Mouse (Mus musculus) erythroblast, embryonic 14.5 days (primary cell): ENCODE results near the gene Tmem183a. TPM values are rescaled to one million over a fixed set of nuclear protein-coding genes. Genes with fewer than 3 reads are reported as not detected.

Experiments used
- H3K27me3 ChIP-seq: 2 replicates; pipeline ENCODE4 v1.6.1; 2012; ENCODE audit warnings: inconsistent platforms; ENCODE audit not compliant: control insufficient read depth
- H3K36me3 ChIP-seq: 2 replicates; pipeline ENCODE4 v1.6.1; 2012; ENCODE audit warnings: mild to moderate bottlenecking, inconsistent platforms; ENCODE audit not compliant: control insufficient read depth
- H3K4me1 ChIP-seq: 2 replicates; pipeline ENCODE4 v1.6.1; 2012; ENCODE audit warnings: inconsistent platforms; ENCODE audit not compliant: control insufficient read depth
- H3K4me3 ChIP-seq: replicated peaks from 2 replicates; pipeline ENCODE3; 2012; ENCODE audit warnings: moderate library complexity, mild to moderate bottlenecking, inconsistent platforms
- H3K9me3 ChIP-seq: 2 replicates; pipeline ENCODE4 v1.6.1; 2012; ENCODE audit warnings: low read length, inconsistent platforms, mixed read lengths; ENCODE audit not compliant: control insufficient read depth
- GATA1 ChIP-seq: IDR thresholded peaks from 2 replicates; pipeline ENCODE4 v1.6.1; 2012; ENCODE audit warnings: low read length, inconsistent platforms, mixed read lengths
- TAL1 ChIP-seq: IDR thresholded peaks from 3 replicates; pipeline ENCODE4 v1.6.1; 2012; ENCODE audit warnings: low read length, inconsistent platforms, mixed read lengths
- polyA plus RNA-seq: library from polyadenylated mRNA; stranded (reverse); fragments of >175 nt; gene quantifications from 2 replicates; pipeline ENCODE4 v1.2.3, GENCODE M21; 2012

Tmem183a gene
- polyA plus RNA-seq, 1 experiment, result 2.8 TPM

DNA sequence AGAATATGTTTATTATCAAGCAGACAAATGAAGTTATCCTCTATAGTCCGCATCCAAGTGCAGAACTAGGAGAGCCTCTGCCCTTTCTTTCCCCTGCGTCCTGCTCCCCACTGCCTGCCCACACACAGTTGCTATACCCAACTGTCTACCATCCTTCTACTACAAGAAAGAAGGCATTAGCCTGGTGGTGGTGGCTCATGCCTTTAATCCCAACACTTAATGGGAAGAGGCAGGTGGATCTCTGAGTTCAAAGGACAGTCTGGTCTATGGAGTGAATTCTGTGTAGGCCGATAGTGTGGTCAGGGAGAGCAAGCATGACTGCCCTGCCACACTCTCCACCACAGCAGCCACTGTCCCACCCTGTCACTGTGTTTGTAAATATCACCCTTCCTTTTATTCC is 51.0 kb downstream of the Tmem183a start:
- H3K27me3 ChIP-seq, result no peaks in the 10 kb centered on the region
- H3K4me1 ChIP-seq, result no peaks in the 10 kb centered on the region
- H3K36me3 ChIP-seq, result no peaks in the 10 kb centered on the region
- H3K9me3 ChIP-seq, result no peaks in the 10 kb centered on the region
- H3K4me3 ChIP-seq, result no peak overlapping the region
- no peak for TF ChIP-seq GATA1
- no peak for TF ChIP-seq TAL1

DNA sequence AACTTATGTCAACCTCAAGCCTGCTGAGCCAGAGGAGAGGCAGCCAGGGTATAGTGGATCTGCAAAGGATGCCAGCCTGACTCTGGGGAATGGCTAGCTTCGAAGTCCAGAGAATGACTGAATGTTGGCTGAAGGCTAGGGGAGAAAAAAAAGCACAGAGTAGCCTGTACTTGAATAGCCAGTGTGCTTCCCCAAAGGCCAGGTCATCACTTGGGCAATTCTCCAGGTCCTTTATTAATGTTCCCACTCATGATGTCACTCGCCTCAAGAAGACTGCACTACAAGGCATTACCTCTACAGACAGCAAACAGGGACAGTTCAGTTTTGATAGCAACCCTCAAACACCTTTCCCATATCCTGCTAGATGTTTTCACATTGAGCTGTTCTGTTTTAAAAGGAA is 51.5 kb downstream of the Tmem183a start:
- H3K9me3 ChIP-seq, result no peaks in the 10 kb centered on the region
- no peaks in the 10 kb centered on the region for H3K27me3 ChIP-seq
- H3K4me3 ChIP-seq, result no peak overlapping the region
- no peaks in the 10 kb centered on the region for H3K4me1 ChIP-seq
- TF ChIP-seq TAL1 (no peak), GATA1 (no peak)
- H3K36me3 ChIP-seq, result no peaks in the 10 kb centered on the region

DNA sequence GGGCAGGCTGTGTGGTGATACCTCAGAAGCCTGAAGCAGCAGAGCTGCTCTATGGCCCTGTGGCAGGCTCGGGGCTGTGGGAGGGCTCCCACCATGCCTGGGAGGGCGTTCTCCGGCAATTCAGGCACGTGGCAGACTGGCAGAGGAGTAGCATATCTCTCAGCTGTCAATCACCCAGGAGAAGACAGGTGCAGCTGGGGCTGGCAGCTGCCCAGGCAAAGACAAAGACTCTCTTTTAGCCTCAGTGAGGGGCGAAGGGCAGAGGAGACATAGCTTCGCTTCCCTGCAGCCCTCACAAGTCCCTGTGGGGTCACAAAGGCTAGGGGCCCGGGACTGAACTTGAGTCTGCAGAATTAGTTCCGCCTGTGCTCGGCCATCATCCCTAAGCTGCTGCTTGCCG is 54.4 kb downstream of the Tmem183a start:
- Histone ChIP-seq H3K27me3 (no peaks in the 10 kb centered on the region), H3K4me3 (no peak overlapping the region), H3K4me1 (no peaks in the 10 kb centered on the region), H3K9me3 (0 out of 2 replicates have a peak, but pooled peaks cover 3% of the 10 kb centered on the region), H3K36me3 (no peaks in the 10 kb centered on the region)
- TF ChIP-seq TAL1, result no peak
- TF ChIP-seq GATA1, result no peak

DNA sequence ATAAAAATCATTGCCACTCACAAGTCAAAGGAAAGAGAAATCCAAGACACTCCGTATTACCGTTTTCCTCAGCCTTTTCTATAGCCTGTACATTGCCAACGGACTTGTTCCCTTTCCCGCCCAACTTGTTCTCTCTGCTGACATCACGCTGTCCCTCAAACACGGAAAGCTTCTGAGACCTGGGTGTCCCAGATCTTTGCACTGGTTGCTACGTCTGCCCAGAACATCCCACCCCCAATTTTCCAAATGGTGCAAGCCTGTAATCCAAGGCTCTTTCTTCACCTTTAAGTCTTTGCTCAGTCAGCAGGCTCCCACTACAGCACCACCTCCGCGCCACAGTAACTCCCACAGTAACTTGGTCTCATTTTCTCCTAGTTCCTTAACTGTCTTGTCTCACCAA is 56.8 kb downstream of the Tmem183a start:
- Histone ChIP-seq H3K27me3 (peaks cover 8% of the 10 kb centered on the region), H3K9me3 (0 out of 2 replicates have a peak, but pooled peaks cover 3% of the 10 kb centered on the region), H3K4me3 (no peak overlapping the region), H3K4me1 (no peaks in the 10 kb centered on the region), H3K36me3 (no peaks in the 10 kb centered on the region)
- no peak for TF ChIP-seq TAL1
- TF ChIP-seq GATA1, result no peak

DNA sequence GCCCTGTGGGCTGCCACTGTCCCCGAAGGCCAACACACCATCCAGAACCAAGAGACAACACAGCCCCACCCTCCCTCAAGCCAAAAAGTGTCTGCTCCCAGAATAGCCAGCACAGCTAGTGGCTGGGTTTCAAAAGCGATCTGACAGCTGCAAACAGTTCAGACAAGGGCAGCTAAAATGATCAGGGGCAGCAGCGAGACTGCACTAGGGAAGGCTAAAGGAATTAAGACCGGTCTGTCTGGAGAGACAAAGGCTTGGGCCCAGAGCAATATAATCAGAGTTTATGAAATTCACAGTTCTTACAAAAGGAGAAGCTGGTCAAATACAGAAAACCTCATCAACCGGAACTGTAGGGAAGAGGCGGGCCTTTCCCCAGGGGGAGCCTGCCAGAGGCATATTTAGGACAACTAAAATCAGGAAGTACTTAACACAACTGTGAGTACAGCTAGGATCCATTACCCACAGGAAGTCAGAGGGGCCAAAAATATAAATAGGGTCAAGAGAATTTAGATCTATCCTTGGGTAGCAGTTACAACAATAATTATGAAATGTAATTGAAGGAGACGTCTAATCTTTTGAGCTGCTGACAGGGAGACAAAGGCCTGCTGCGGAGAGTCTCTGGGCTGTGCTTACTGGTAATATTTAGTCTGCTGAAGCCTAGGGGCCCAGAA is 59.1 kb downstream of the Tmem183a start:
- no peaks in the 10 kb centered on the region for H3K4me1 ChIP-seq
- no peaks in the 10 kb centered on the region for H3K36me3 ChIP-seq
- peaks cover 30% of the 10 kb centered on the region for H3K27me3 ChIP-seq
- no peak overlapping the region for H3K4me3 ChIP-seq
- TF ChIP-seq TAL1 (no peak), GATA1 (no peak)
- 0 out of 2 replicates have a peak, but pooled peaks cover 3% of the 10 kb centered on the region for H3K9me3 ChIP-seq

DNA sequence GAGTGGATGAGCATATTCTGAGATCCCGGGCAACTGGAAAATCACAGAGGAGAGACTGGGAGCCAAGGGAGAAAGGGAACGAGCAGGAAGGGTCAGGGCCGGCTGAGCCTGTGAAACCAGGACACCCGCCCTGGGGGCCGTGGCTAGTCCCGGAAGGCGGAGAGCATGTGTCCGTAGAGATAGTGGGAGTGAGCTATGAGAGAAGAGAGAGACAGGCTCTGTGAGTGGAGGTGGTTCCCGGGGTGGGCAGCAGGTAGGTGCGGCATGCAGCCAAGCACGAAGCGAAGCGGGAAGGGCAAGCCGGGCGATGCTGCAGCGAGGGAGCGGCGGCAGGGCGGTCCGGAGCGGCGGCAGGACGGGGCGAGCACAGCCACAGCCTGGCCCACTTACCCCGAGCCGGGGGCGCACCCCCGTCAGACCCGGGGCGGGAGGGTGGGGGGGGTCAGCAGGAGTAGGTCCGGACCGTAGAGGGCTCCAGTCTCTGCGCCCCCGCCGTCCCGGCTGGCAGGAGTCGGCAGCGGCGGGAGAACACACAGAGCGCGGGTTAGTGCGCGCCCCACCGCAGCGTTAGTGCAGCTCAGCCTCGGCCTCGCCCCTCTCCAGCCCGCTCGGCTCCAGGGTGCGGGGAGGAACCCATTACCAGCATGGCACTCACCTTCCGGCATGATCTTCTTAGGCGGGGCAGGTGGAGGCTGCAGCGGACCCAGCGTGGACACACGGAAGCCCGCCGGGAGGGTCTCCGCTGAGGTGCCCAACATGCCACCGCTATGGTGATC is 63.0 kb downstream of the Tmem183a start:
- TF ChIP-seq TAL1, result no peak
- no peak for TF ChIP-seq GATA1
- no peaks in the 10 kb centered on the region for H3K4me1 ChIP-seq
- H3K36me3 ChIP-seq, result no peaks in the 10 kb centered on the region
- 0 out of 2 replicates have a peak, but pooled peaks cover 5% of the 10 kb centered on the region for H3K9me3 ChIP-seq
- H3K4me3 ChIP-seq, result peak overlapping the region; percentile 28
- H3K27me3 ChIP-seq, result peaks cover 40% of the 10 kb centered on the region

DNA sequence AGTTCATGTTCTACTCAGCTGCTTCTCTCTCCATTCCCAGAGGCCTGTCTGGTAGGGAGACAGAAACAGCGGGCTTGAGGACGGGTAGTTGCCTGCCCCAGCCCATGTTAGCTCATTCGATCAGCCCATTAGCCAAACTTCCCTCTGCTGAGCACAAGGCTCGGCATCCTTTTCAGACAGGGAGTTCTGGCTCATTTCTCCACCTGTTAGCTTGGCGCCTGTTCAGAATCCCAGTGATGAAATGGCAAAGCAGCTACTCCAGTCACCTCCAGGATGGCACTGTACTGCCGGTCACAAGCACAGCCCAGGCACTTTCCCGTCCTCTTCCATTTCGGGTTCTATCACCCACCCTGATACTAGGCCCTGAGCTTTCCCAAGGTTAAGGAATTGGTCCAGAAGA is 64.5 kb downstream of the Tmem183a start:
- no peaks in the 10 kb centered on the region for H3K36me3 ChIP-seq
- TF ChIP-seq GATA1 (no peak), TAL1 (no peak)
- no peaks in the 10 kb centered on the region for H3K4me1 ChIP-seq
- H3K27me3 ChIP-seq, result peaks cover 40% of the 10 kb centered on the region
- H3K4me3 ChIP-seq, result no peak overlapping the region
- H3K9me3 ChIP-seq, result 0 out of 2 replicates have a peak, but pooled peaks cover 2% of the 10 kb centered on the region

Other genes starting within 250 kb of the Tmem183a start
- gene Chil1, start 179.8 kb downstream of the Tmem183a start, polyA plus RNA-seq, result not detected in 2 replicates
- gene Mybph, start 168.5 kb downstream of the Tmem183a start, polyA plus RNA-seq, result not detected in 2 replicates
- not detected in 2 replicates for gene Adora1, start 126.5 kb downstream of the Tmem183a start, polyA plus RNA-seq
- not detected in 2 replicates for gene Myog, start 72.0 kb downstream of the Tmem183a start, polyA plus RNA-seq
- 0.03 and 0.08 TPM in 2 replicates for gene Ppfia4, start 29.1 kb downstream of the Tmem183a start, polyA plus RNA-seq
- 0.02 TPM in 1 of 2 replicates, not detected in the other for gene 4933406M09Rik, start 24.0 kb upstream of the Tmem183a start, polyA plus RNA-seq
- 3.2 and 3.7 TPM in 2 replicates for gene Cyb5r1, start 43.6 kb upstream of the Tmem183a start, polyA plus RNA-seq
- gene Adipor1, start 53.4 kb upstream of the Tmem183a start, polyA plus RNA-seq, result 58.2 and 72.8 TPM in 2 replicates
- 0.63 and 1.1 TPM in 2 replicates for gene Klhl12, start 93.6 kb upstream of the Tmem183a start, polyA plus RNA-seq
- gene Rabif, start 132.7 kb upstream of the Tmem183a start, polyA plus RNA-seq, result 0.37 and 0.42 TPM in 2 replicates
- not detected in 2 replicates for gene Mgat4e, start 187.7 kb upstream of the Tmem183a start, polyA plus RNA-seq
- 0.01 and 0.05 TPM in 2 replicates for gene Kdm5b, start 198.2 kb upstream of the Tmem183a start, polyA plus RNA-seq